Mouse (Mus musculus): ENCODE results near the gene Fam241b. TPM values are rescaled to one million over a fixed set of nuclear protein-coding genes. Genes with fewer than 3 reads are reported as not detected.

Fam241b gene
- 10 to 100 TPM; 77.9 to 92.9 TPM for total RNA-seq (2021)

DNA sequence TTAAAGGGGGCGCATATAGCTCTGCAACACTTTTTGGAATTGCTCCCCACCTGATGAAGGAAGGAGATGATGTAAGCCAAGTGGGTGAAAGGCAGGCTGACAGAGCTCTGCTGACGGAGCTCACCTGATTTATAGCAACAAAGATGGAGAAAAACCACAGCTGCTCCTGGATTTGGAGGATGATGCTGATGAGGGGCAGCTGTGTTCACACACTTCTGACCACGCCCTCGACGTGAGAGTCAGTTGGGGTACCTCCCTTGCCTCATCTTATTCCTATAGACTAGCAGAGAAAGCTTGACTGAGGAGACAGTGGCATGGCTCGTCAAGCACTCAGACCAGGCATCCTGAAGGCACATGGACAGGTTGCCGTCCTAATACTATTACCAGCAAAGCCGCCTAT, at the start of gene Fam241b:
Gene Fam241b (minus strand): TSS at position 101 of the 400 bp plus-strand sequence.
- DNase-seq: no peak
- intact Hi-C loops (cut with DNase I): no loop called here

- peak; percentile 40 for DNase-seq
- intact Hi-C loops (cut with DNase I): loop anchor here (10.0 kb wide), 1 partner anchor 212 kb away; no protein-coding TSS in a partner anchor
Observed at GRCm38 (mm10) chr10:62192701-62193157, 49.0 kb upstream of the Fam241b start.

- DNase-seq: no peak
- intact Hi-C loops (cut with DNase I): loop anchor here (10.0 kb wide), 1 partner anchor 214 kb away; no protein-coding TSS in a partner anchor
Observed at GRCm38 (mm10) chr10:62190821-62191220, 47.1 kb upstream of the Fam241b start.

DNA sequence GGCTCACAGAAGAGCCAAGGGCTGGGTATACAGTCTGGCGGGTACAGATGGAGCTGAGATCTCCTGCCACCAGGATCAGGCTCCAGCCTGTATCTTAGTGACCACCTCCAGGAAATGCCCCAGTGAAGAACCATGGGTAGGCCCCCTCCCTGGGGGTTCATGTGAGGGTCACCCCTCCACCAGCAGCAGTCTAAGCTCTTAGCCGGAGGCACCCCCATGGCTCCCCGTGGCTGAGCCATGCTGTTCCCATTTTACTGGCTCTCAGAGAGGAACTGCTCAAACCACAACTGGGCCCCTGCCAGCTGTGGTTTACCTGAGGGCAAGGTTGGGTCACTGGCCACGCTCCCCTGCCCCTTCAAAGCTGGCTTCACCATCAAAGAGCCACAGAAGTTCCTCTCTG, 46.2 kb upstream of the Fam241b start:
- DNase-seq: no peak
- intact Hi-C loops (cut with DNase I): loop anchor here (10.0 kb wide), 2 partner anchors 215 to 355 kb away; no protein-coding TSS in a partner anchor

DNA sequence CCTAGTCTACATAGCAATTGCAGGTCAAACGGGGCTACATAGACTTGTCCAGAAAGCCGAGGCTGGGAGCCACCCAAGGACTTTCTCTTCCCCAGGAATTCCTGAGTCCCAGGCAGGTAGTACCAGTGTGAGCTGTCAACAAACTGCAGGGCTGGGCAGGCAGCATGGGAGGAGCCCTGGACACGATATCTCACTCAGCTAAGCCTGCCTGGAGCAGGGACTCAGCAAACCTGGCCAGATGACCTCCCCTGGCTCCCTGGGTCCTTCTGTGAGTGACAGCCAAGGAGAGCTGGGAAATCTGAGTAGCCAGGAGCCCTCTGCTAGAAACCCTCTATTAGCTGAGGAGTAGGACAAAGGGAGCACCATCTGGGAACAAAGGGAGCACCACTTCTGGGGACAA, 45.6 kb upstream of the Fam241b start:
- no peak for DNase-seq
- intact Hi-C loops (cut with DNase I): loop anchor here (10.0 kb wide), 1 partner anchor 355 kb away; no protein-coding TSS in a partner anchor

DNA sequence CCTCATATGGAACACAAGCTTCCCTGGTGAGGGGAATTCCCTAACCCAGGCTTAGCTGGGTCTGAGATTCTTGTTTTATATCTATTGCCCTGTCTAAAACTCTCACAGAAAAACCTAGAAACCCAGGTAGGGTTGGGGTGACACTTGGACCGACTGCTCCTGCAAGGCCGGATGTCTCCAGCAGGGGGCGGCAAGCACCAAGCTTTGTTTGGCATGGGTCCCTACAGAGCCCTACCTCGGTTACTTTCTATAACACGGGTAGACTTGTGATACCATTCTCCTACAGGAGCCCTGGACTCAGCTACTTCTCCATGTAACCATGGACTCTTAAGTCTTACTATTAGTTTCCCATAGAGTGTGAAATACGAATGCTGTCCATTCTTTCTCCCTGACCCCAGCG, 43.2 kb upstream of the Fam241b start:
- intact Hi-C loops (cut with DNase I): loop anchor here (2.0 to 10.0 kb wide), 2 partner anchors 56 to 352 kb away; no protein-coding TSS in a partner anchor

DNA sequence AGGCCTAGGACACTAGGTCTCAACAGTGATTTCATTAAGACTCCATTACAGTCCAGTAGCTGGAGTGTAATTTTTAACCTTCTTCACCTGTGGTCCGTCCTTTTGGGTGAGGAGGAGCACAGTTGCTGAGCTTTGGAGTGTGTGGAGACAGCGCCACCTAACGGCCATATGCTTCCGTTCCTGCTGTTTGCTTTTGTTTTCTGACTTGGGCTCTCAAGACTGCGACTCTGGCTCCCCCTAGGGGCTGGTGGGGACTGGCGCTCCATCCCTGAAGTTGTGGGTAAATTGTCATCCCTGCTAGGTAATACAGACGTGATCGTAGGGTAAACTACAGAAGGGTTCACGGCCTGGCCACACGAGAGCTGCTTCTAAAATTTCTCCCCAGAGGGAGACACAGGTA, 39.3 kb upstream of the Fam241b start:
- peak; percentile 97 for DNase-seq
- intact Hi-C loops (cut with DNase I): loop anchor here (2.0 to 10.0 kb wide), 3 partner anchors 78 to 348 kb away; no protein-coding TSS in a partner anchor

More for the DNA sequence above, 43.2 kb upstream of the Fam241b start:
- peak; percentile 80 for DNase-seq

- DNase-seq: no peak
- intact Hi-C loops (cut with DNase I): loop anchor here (2.0 to 10.0 kb wide), 3 partner anchors 78 to 348 kb away; no protein-coding TSS in a partner anchor
Observed at GRCm38 (mm10) chr10:62182471-62183014, 38.8 kb upstream of the Fam241b start.

DNA sequence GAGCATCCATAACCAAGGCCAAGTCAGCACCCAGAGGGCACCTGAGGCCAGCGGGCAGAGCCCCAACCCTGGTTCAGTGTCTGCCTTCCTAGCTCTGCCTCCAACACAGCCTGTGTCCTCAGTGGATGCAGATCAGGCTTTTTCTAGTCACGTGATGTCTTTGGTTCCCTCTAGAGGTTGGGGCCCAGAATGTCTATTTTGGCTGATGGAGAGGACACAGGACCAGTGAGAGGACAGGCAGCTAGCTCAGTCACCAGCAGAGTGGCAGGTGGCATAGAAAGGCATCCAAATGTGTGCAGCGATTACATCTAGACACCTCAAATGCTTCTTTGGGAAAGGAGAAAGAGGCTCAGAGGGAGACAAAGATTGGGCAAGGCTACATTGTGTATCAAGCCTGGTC, 38.0 kb upstream of the Fam241b start:
- no peak for DNase-seq
- intact Hi-C loops (cut with DNase I): loop anchor here (2.0 to 10.0 kb wide), 3 partner anchors 77 to 347 kb away; no protein-coding TSS in a partner anchor

GRCm38 (mm10) chr10:62179944-62180343, 36.2 kb upstream of the Fam241b start:
- intact Hi-C loops (cut with DNase I): loop anchor here (5.0 to 10.0 kb wide), 2 partner anchors 198 to 345 kb away; no protein-coding TSS in a partner anchor
- DNase-seq: no peak

DNA sequence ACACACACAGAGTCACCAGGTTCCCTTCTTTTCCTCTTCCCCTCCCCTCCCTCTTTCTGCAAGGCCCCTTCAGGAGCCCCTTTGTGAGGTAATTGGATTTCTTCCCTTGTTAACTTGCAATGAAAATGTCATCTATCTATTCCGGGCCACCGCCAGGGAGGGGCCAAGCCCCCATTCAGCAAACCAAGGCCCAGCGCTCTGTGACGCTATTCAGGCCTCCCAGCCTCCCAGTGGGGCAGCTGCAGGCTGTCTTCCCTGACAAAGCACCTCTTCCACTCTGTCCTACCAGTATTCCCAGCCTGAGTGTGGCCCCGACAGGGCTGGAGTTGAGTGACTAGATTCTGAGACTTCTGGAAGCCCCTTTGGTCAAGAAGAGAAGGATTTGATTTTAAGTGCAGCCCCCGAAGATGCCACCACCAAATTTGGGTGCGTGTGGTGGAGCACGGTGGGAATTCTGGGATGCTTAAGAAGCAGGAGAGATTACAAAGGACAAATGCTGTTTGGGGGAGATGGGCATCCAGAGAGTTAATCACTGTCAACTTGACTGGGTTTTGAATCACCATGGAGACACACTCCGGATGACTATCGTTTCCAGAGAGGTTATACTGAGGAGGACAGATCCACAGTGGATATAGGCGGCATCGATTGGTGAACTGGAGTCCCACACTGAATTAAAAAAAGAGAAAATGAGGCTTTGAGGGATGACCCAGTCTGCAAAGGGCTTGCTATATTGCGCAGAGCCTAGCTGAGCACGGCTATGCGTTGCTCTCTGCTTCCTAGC, 31.0 kb upstream of the Fam241b start:
- intact Hi-C loops (cut with DNase I): no loop called here
- no peak for DNase-seq

DNA sequence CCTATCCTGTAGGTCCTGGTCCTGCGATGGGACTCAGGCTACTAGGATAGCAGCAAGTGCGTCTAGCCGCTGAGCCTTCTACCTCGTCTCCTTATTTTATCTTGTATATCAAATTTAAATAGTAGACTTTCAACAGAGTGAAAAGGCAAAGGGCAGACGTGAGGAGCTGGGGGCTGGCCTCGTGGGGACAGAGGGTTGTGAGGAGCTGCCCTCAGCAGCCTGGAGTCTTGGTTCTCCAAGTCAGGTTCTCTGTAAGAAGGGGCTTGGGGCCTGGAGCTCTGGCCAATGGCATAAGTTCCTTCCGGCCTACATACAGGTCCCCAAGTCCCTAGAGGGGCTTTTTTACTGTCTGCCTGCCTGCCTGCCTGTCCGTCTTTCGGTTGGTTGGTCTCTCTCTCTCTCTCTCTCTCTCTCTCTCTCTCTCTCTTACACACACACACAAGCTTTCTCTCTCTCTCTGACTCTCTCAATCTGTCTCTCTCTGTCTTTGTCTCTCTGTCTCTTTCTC, 30.3 kb upstream of the Fam241b start:
- no peak for DNase-seq
- intact Hi-C loops (cut with DNase I): no loop called here

GRCm38 (mm10) chr10:62172841-62173553, 29.3 kb upstream of the Fam241b start:
- intact Hi-C loops (cut with DNase I): no loop called here

DNA sequence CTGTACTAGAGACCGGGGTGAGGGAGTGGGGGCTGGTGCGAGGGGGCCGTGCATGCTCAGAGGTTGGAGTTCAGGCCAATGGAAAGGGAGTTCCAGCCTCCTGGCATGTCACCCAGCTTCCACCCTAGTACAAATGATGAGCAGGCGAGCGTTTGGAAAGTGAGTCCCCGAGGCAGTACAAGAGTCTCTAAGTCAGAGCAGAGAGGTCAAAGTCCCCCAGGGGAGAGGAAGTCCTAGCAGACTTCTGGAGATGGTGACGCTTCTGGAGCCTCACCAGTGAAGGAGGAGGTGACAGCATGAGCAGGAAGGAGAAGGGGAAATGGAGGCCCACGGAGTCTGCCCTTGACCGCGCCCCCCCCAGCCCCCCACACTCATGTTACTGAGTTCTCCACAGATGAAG, 18.7 kb upstream of the Fam241b start:
- DNase-seq: no peak
- intact Hi-C loops (cut with DNase I): no loop called here

More at GRCm38 (mm10) chr10:62172841-62173553, 29.3 kb upstream of the Fam241b start:
- no peak for DNase-seq

- intact Hi-C loops (cut with DNase I): no loop called here
- DNase-seq: no peak
Observed at GRCm38 (mm10) chr10:62149929-62150328, 6.2 kb upstream of the Fam241b start.

GRCm38 (mm10) chr10:62147466-62148248, 3.9 kb upstream of the Fam241b start:
- intact Hi-C loops (cut with DNase I): no loop called here
- no peak for DNase-seq

DNA sequence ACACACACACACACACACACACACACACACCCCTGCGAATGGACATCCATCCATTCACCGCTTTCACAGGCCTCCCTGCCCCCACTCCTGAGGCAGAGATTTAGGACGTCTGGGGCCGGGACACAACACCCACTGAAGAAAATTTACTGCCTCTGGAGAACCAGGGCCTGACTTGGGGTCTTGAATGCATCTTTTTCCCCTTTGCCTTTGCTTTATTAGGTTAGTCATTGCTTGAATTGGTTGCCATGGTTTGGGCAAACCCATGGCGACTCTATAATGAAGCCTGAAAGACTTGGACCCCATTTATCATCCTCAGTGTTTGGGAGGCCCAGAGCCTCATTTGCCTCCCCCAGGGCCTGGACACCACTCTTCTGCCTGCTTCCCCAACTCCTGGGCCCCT, 2.2 kb upstream of the Fam241b start:
- no peak for DNase-seq
- intact Hi-C loops (cut with DNase I): no loop called here

GRCm38 (mm10) chr10:62138040-62138439, 5.7 kb downstream of the Fam241b start:
- no peak for DNase-seq
- intact Hi-C loops (cut with DNase I): no loop called here

DNA sequence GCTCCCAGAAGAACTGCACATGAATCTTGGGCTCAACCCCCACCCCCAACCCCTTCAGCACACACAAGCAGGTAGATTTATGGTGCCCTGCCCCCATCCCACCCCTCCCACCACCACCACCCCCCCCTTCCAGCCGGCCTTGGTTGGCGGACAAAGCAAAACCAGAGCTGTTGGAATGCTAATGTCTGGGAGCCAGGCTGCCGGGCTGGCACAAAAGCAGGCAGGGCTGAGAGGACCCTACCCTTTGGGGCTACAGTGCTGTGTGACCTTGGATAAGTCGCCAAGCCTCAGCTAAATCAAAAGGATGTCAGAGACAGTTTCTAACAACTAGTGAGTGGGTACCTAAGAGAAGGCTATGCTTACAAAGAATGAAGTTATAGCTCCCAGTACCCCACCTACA, 6.6 kb downstream of the Fam241b start:
- intact Hi-C loops (cut with DNase I): no loop called here
- no peak for DNase-seq
